Mouse (Mus musculus): Measurements from ENCODE around the gene Ctxn2.
A peak's percentile ranks its signal among the peaks of the same experiment; 100 is the strongest.
"Not testable (repeated sequence)": the region's sequence is repeated elsewhere in the genome, so short reads cannot be mapped to it uniquely, and the experiment has no call there.

The Ctxn2 gene

GRCm38 (mm10) chr2:125135903-125136811, at the start of gene Ctxn2:
TSS of gene Ctxn2 (plus strand) at chr2:125136692.
- peak; percentile 83 for DNase-seq (ENCODE audit: low read depth, low spot score)

GRCm38 (mm10) chr2:125088757-125089156, 47.7 kb upstream of the Ctxn2 start:
- no peak for DNase-seq (ENCODE audit: low read depth, low spot score)

GRCm38 (mm10) chr2:125092123-125092522, 44.4 kb upstream of the Ctxn2 start:
- not testable (repeated sequence) for DNase-seq (ENCODE audit: low read depth, low spot score)

GRCm38 (mm10) chr2:125104491-125104890, 32.0 kb upstream of the Ctxn2 start:
- DNase-seq (ENCODE audit: low read depth, low spot score): peak; percentile 63

- peak; percentile 57 for DNase-seq (ENCODE audit: low read depth, low spot score)
Observed at GRCm38 (mm10) chr2:125106536-125106935, 30.0 kb upstream of the Ctxn2 start.

- peak; percentile 78 for DNase-seq (ENCODE audit: low read depth, low spot score)
Observed at GRCm38 (mm10) chr2:125119381-125120110, 16.9 kb upstream of the Ctxn2 start.

- DNase-seq (ENCODE audit: low read depth, low spot score): no peak
Observed at GRCm38 (mm10) chr2:125122288-125122623, 14.2 kb upstream of the Ctxn2 start.

- DNase-seq (ENCODE audit: low read depth, low spot score): no peak
Observed at GRCm38 (mm10) chr2:125122624-125123476, 13.6 kb upstream of the Ctxn2 start.

- DNase-seq (ENCODE audit: low read depth, low spot score): peak; percentile 78
Observed at GRCm38 (mm10) chr2:125123477-125123852, 13.0 kb upstream of the Ctxn2 start, which contains the start of gene Myef2. TSS of gene Myef2 (minus strand) at chr2:125123661.

- DNase-seq (ENCODE audit: low read depth, low spot score): no peak
Observed at GRCm38 (mm10) chr2:125125824-125126223, 10.7 kb upstream of the Ctxn2 start.

GRCm38 (mm10) chr2:125126792-125127191, 9.7 kb upstream of the Ctxn2 start:
- DNase-seq (ENCODE audit: low read depth, low spot score): no peak

- peak; percentile 32 for DNase-seq (ENCODE audit: low read depth, low spot score)
Observed at GRCm38 (mm10) chr2:125134113-125134512, 2.4 kb upstream of the Ctxn2 start.

GRCm38 (mm10) chr2:125136846-125137245, 354 bp downstream of the Ctxn2 start:
- no peak for DNase-seq (ENCODE audit: low read depth, low spot score)

- DNase-seq (ENCODE audit: low read depth, low spot score): no peak
Observed at GRCm38 (mm10) chr2:125142336-125142735, 5.8 kb downstream of the Ctxn2 start.

- DNase-seq (ENCODE audit: low read depth, low spot score): no peak
Observed at GRCm38 (mm10) chr2:125152388-125152787, 15.9 kb downstream of the Ctxn2 start, which contains the start of gene Slc12a1. TSS of gene Slc12a1 (plus strand) at chr2:125152505.

- DNase-seq (ENCODE audit: low read depth, low spot score): no peak
Observed at GRCm38 (mm10) chr2:125154294-125154693, 17.8 kb downstream of the Ctxn2 start.

- DNase-seq (ENCODE audit: low read depth, low spot score): peak; percentile 25
Observed at GRCm38 (mm10) chr2:125155504-125155903, 19.0 kb downstream of the Ctxn2 start.

- DNase-seq (ENCODE audit: low read depth, low spot score): no peak
Observed at GRCm38 (mm10) chr2:125162012-125162470, 25.5 kb downstream of the Ctxn2 start.

GRCm38 (mm10) chr2:125178225-125178798, 41.8 kb downstream of the Ctxn2 start:
- no peak for DNase-seq (ENCODE audit: low read depth, low spot score)

- DNase-seq (ENCODE audit: low read depth, low spot score): no peak
Observed at GRCm38 (mm10) chr2:125187904-125188303, 51.4 kb downstream of the Ctxn2 start.

- DNase-seq (ENCODE audit: low read depth, low spot score): peak; percentile 75
Observed at GRCm38 (mm10) chr2:125189197-125189596, 52.7 kb downstream of the Ctxn2 start.
